8 mouse cellular contexts compared by ENCODE assay signal in genomic region chr4:126627021-126627681, GRCm38 (mm10). TPM values are rescaled to one million over a fixed set of nuclear protein-coding genes. Genes with fewer than 3 reads are reported as not detected.
DNase-seq lines count a peak whose midpoint lies in the region; ATAC-seq and TF ChIP-seq lines count a peak whose summit lies in the region.

No protein-coding gene starts in this region.

- peak overlapping the region; percentile 34 for H3K9ac ChIP-seq in heart, embryonic 15.5 days
- H3K9ac ChIP-seq in midbrain, postnatal 0 days (replicated peaks; ENCODE audit: low read length, poor library complexity, severe bottlenecking), result 0 out of 2 replicates have a peak overlapping the region, but pooled peaks have one; percentile 13

- intact Hi-C loops in heart, postnatal 25 days (cut with DNase I), result no loop called here

- peak overlapping the region; percentile 39 for H3K4me3 ChIP-seq in heart, embryonic 15.5 days
- H3K4me3 ChIP-seq in midbrain, postnatal 0 days (ENCODE audit: low read depth, low read length), result no peak overlapping the region

- no peaks in the 10 kb centered on the region for H3K36me3 ChIP-seq in heart, embryonic 15.5 days
- H3K36me3 ChIP-seq in midbrain, postnatal 0 days (ENCODE audit: insufficient read depth, low read length), result no peaks in the 10 kb centered on the region

- H3K27me3 ChIP-seq in heart, embryonic 15.5 days, result peaks cover 5% of the 10 kb centered on the region
- H3K27me3 ChIP-seq in midbrain, postnatal 0 days (ENCODE audit: insufficient read depth, low read length), result 0 out of 2 replicates have a peak, but pooled peaks cover 1% of the 10 kb centered on the region

- TF ChIP-seq CTCF in midbrain, postnatal 0 days (IDR thresholded peaks at IDR 0.05), result peak; percentile 49

- 2% methylated on average over 23 of the region's 23 CpGs for WGBS in heart, embryonic 15.5 days
- 7% methylated on average over 23 of the region's 23 CpGs for WGBS in midbrain, postnatal 0 days

- peak overlapping the region; percentile 65 for H3K4me2 ChIP-seq in heart, embryonic 15.5 days
- H3K4me2 ChIP-seq in midbrain, postnatal 0 days (ENCODE audit: low read depth, low read length, poor library complexity, severe bottlenecking), result peak overlapping the region; percentile 9; the same call in 1 of the 2 replicates

- peak; percentile 29 to 35 for DNase-seq in heart, adult 18-20 months
- no peak for DNase-seq in heart, postnatal 25 days (ENCODE audit: low spot score)
- peak; percentile 26 to 54 for DNase-seq in kidney, postnatal 36 days
- DNase-seq in midbrain, postnatal 0 days (ENCODE audit: low spot score), result no peak
- DNase-seq in c-Kit-positive CD71-positive TER-119-positive erythroid progenitor cells, embryonic 14.5 days (ENCODE audit: low spot score), result no peak
- no peak for DNase-seq in gastrocnemius, postnatal 10 days

- H3K27ac ChIP-seq in heart, embryonic 15.5 days, result no peak overlapping the region
- no peak overlapping the region for H3K27ac ChIP-seq in midbrain, postnatal 0 days (ENCODE audit: low read depth, low read length)

- H3K9me3 ChIP-seq in heart, embryonic 15.5 days (replicated peaks), result no peaks in the 10 kb centered on the region
- no peaks in the 10 kb centered on the region for H3K9me3 ChIP-seq in midbrain, postnatal 0 days (ENCODE audit: low read length)

- ATAC-seq in heart, embryonic 15.5 days (replicated peaks; ENCODE audit: insufficient number of reproducible peaks, insufficient read depth, low FRiP score, low read depth), result no peak
- no peak for ATAC-seq in midbrain, postnatal 0 days (ENCODE audit: low FRiP score)
- ATAC-seq in inflammation-experienced regulatory T-cells, adult 6 months, result no peak

- peaks cover 8% of the 10 kb centered on the region for H3K4me1 ChIP-seq in heart, embryonic 15.5 days (replicated peaks)
- no peaks in the 10 kb centered on the region for H3K4me1 ChIP-seq in midbrain, postnatal 0 days (ENCODE audit: insufficient read depth, low read length)

RNA-seq across cellular contexts. Expression of gene 5730409E04Rik, which starts 17.5 kb away (rescaled TPM):
- 10 to 100 TPM; 13.8 to 13.9 TPM for total RNA-seq in heart, adult 18-20 months (2021)
- 10 to 100 TPM in 1 of 2 experiments, 1 to 10 TPM in 1; 9.9 to 11.3 TPM for total RNA-seq in heart, postnatal 25 days (2021)
- polyA plus RNA-seq in heart, embryonic 15.5 days (2015; fragmentation: Nextera tagmentation; extraction: Ambion mirVana), result 1.8 and 2.4 TPM in 2 replicates
- total RNA-seq in midbrain, postnatal 0 days (2014; rRNA removed), result 59.0 and 59.4 TPM in 2 replicates
- 24.2 and 29.2 TPM in 2 replicates for polyA plus RNA-seq in midbrain, postnatal 0 days (2015; fragmentation: Nextera tagmentation; extraction: Ambion mirVana)
- under 1 TPM; 0.51 to 0.66 (median 0.58) TPM for polyA plus RNA-seq in inflammation-experienced regulatory T-cells, adult 6 months (2017; shearing (Covaris generic))
- 10 to 100 TPM; 13.1 to 14.7 TPM for total RNA-seq in gastrocnemius, postnatal 10 days (2021)

RNA-seq across cellular contexts. Expression of gene Psmb2, which starts 50.3 kb away (rescaled TPM):
- total RNA-seq in heart, adult 18-20 months (2021), result 100 to 1,000 TPM; 123 to 131 TPM
- 100 to 1,000 TPM; 118 to 126 TPM for total RNA-seq in heart, postnatal 25 days (2021)
- 358 and 375 TPM in 2 replicates for polyA plus RNA-seq in heart, embryonic 15.5 days (2015; fragmentation: Nextera tagmentation; extraction: Ambion mirVana)
- total RNA-seq in midbrain, postnatal 0 days (2014; rRNA removed), result 196 and 209 TPM in 2 replicates
- 433 and 436 TPM in 2 replicates for polyA plus RNA-seq in midbrain, postnatal 0 days (2015; fragmentation: Nextera tagmentation; extraction: Ambion mirVana)
- 100 to 1,000 TPM; 279 to 433 (median 354) TPM for polyA plus RNA-seq in inflammation-experienced regulatory T-cells, adult 6 months (2017; shearing (Covaris generic))
- 100 to 1,000 TPM; 117 to 119 TPM for total RNA-seq in gastrocnemius, postnatal 10 days (2021)

Comparison
In these comparisons a context has a peak if more than half of its experiments do, and no peak if none do; other contexts are left out.
1. DNase-seq: peak in heart, adult 18-20 months (2 of 2) and kidney, postnatal 36 days (2 of 2); none in heart, postnatal 25 days (single experiment), midbrain, postnatal 0 days (single experiment), c-Kit-positive CD71-positive TER-119-positive erythroid progenitor cells, embryonic 14.5 days (single experiment) and gastrocnemius, postnatal 10 days (single experiment).